Mouse (Mus musculus) stomach, embryonic 14.5 days (tissue): Measurements from ENCODE around the gene Rbfox3. TPM values are rescaled to one million over a fixed set of nuclear protein-coding genes. Genes with fewer than 3 reads are reported as not detected.
A peak's percentile ranks its signal among the peaks of the same experiment; 100 is the strongest.

Experiments
- ATAC-seq: fragments of 200-750 bp; cut with Nextera tagmentation; 2 replicates; pipeline ENCODE4 v1.8.0; 2017; ENCODE audit warnings: low read depth, moderate TSS enrichment; ENCODE audit not compliant: insufficient number of reproducible peaks, insufficient read depth, low FRiP score
- H3K27ac ChIP-seq: fragments of 300-500 bp; sonication (generic); 2 replicates; pipeline ENCODE4 v1.5.1; 2014; ENCODE audit warnings: mild to moderate bottlenecking, low read length, moderate library complexity, mixed read lengths
- H3K27me3 ChIP-seq: fragments of 300-500 bp; sonication (generic); 2 replicates; pipeline ENCODE4 v1.6.1; 2014; ENCODE audit warnings: low read length, control low read depth, mixed read lengths; ENCODE audit not compliant: control insufficient read depth, insufficient read depth
- H3K36me3 ChIP-seq: fragments of 300-500 bp; sonication (generic); 2 replicates; pipeline ENCODE4 v1.6.1; 2014; ENCODE audit warnings: mild to moderate bottlenecking, control low read depth, low read length, moderate library complexity, mixed read lengths; ENCODE audit not compliant: control insufficient read depth, insufficient read depth
- H3K4me1 ChIP-seq: fragments of 300-500 bp; sonication (generic); 2 replicates; pipeline ENCODE4 v1.6.1; 2014; ENCODE audit warnings: low read length, control low read depth, mixed read lengths; ENCODE audit not compliant: control insufficient read depth, insufficient read depth
- H3K4me2 ChIP-seq: fragments of 300-500 bp; sonication (generic); replicated peaks from 2 replicates; pipeline ENCODE4 v1.6.1; 2014; ENCODE audit warnings: low read depth, low read length, control low read depth
- H3K4me3 ChIP-seq: fragments of 300-500 bp; sonication (generic); 2 replicates; pipeline ENCODE4 v1.5.1; 2014; ENCODE audit warnings: low read depth, low read length, control low read depth
- H3K9ac ChIP-seq: fragments of 300-500 bp; sonication (generic); replicated peaks from 2 replicates; pipeline ENCODE4 v1.6.1; 2014; ENCODE audit warnings: low read depth, mild to moderate bottlenecking, control low read depth, low read length, moderate library complexity, mixed read lengths
- H3K9me3 ChIP-seq: fragments of 300-500 bp; sonication (generic); 2 replicates; pipeline ENCODE4 v1.6.1; 2016; ENCODE audit warnings: low read depth, low read length, control low read depth; ENCODE audit not compliant: control insufficient read depth
- WGBS: fragments of 180-500 bp; shearing (Covaris S2); extraction: QIAGEN DNeasy Blood & Tissue Kit; methylation state at CpG from one replicate; pipeline ENCODE4 v1.1.7; 2014; 5-methylcytosine and 5-hydroxymethylcytosine counted together
- polyA plus RNA-seq: library from polyadenylated mRNA; unstranded; fragments of >200 nt; fragmentation: Nextera tagmentation; extraction: Ambion mirVana; gene quantifications from 2 replicates; pipeline ENCODE4 v1.2.1, GENCODE M21; 2014

The Rbfox3 gene
- polyA plus RNA-seq, 1 experiment from 2014 or later, result 1.2 TPM

DNA sequence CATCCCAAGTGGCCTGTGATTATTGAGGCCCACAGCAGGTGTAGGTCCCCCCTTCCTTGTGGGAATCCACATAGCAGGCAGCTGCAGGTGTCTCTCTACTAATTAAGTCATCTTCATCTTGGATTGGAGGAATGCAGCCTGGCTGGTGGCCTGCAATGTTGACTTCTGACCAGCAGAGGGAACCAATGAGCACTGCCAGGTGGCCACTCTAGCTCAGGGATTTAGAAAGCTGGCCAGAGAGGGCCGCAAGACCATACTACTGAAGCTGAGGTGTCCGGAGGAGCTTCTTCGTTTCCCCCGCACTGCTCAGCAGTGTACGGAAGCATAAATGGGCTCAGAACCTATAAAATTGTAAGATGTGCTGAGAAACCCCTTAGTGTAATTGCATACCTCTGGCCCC is 403.5 kb downstream of the Rbfox3 start:
- Histone ChIP-seq H3K27ac (no peak overlapping the region), H3K4me2 (no peak overlapping the region), H3K27me3 (peaks cover 8% of the 10 kb centered on the region; the same call in 1 of the 2 replicates), H3K4me3 (no peak overlapping the region), H3K36me3 (no peaks in the 10 kb centered on the region), H3K9ac (no peak overlapping the region), H3K9me3 (no peaks in the 10 kb centered on the region), H3K4me1 (peaks cover 10% of the 10 kb centered on the region; the same call in 1 of the 2 replicates)
- ATAC-seq, result no peak
- WGBS, result 22% methylated on average over 5 of the region's 5 CpGs

DNA sequence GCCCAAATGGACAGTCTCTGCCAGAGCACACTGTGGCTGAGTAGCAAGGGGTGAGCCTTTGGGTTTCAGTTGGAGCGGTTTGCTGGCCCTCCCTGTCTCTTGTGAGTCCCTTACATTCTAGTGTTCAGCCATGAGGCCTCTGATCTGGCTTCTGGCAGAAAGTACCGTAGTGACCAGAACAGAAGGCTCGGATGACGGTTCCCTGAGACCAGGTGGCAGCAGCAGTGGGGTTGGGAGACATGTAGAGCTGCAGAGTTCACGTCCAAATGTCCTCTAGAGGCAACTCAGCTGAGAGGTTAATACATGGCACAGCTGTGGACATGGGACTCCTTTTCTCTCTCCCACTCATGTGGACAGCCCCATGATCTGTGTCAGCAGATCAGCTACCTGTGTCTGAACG is 404.3 kb downstream of the Rbfox3 start:
- peaks cover 4% of the 10 kb centered on the region; the same call in 1 of the 2 replicates for H3K4me1 ChIP-seq
- no peak overlapping the region for H3K9ac ChIP-seq
- H3K9me3 ChIP-seq, result no peaks in the 10 kb centered on the region
- no peaks in the 10 kb centered on the region for H3K36me3 ChIP-seq
- H3K27me3 ChIP-seq, result peaks cover 8% of the 10 kb centered on the region; the same call in 1 of the 2 replicates
- H3K4me3 ChIP-seq, result no peak overlapping the region
- no peak for ATAC-seq
- WGBS, result 81% methylated on average over 6 of the region's 6 CpGs
- no peak overlapping the region for H3K27ac ChIP-seq
- H3K4me2 ChIP-seq, result no peak overlapping the region

- 65% methylated on average over 5 of the region's 5 CpGs for whole genome bisulfite sequencing
- H3K27me3 ChIP-seq, result peaks cover 8% of the 10 kb centered on the region; the same call in 1 of the 2 replicates
- H3K9ac ChIP-seq, result no peak overlapping the region
- no peaks in the 10 kb centered on the region for H3K36me3 ChIP-seq
- no peaks in the 10 kb centered on the region for H3K9me3 ChIP-seq
- ATAC-seq, result no peak
- H3K4me2 ChIP-seq, result no peak overlapping the region
- H3K4me1 ChIP-seq, result no peaks in the 10 kb centered on the region
- no peak overlapping the region for H3K4me3 ChIP-seq
- H3K27ac ChIP-seq, result no peak overlapping the region
These were observed 407.3 kb downstream of the Rbfox3 start for GRCm38 (mm10) chr11:118504180-118504454.

DNA sequence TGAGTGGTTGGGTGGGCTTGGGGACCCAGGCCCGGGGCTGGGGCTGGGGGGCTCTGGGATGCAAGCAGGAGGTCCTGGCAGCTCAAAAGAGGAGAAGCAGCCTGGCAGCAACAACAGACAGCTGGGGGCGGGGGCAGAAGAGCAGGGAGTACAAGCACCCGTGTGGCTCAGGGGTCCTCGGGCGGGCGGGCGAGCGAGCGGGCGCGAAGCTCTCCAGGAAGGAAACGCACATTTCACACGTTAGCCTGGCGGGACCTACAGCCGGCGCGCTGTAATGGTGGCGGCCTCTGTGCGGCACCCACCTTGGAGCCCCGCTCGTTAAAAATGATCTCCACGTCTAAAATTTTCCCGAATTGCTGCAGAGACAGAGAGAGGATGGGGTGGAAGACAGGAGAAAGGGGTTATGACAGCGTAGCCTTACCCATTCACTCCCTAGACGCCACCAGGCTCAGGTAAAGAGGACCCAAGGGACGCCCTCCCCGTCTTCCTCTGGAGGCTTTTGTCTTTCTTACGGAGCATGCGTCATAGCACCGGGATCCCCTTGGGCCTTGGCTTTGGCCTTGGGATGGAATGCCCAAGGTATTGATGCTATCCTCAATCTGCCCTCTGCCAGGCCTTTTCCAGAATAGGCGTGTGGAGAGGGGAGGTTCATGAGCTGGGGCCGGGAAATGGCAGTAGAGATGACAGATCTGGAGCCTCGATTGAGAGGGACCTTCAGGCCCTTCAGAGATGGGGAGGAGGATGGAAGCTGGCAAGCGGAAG is 407.8 kb downstream of the Rbfox3 start:
- H3K27ac ChIP-seq, result no peak overlapping the region
- H3K4me1 ChIP-seq, result no peaks in the 10 kb centered on the region
- H3K9me3 ChIP-seq, result no peaks in the 10 kb centered on the region
- no peak for ATAC-seq
- H3K27me3 ChIP-seq, result peaks cover 8% of the 10 kb centered on the region; the same call in 1 of the 2 replicates
- no peak overlapping the region for H3K4me3 ChIP-seq
- H3K36me3 ChIP-seq, result no peaks in the 10 kb centered on the region
- 0 out of 2 replicates have a peak overlapping the region, but pooled peaks have one; percentile 14 for H3K4me2 ChIP-seq
- WGBS, result 25% methylated on average over 34 of the region's 34 CpGs
- no peak overlapping the region; the same call in 1 of the 2 replicates for H3K9ac ChIP-seq

GRCm38 (mm10) chr11:118502990-118503389 is 408.4 kb downstream of the Rbfox3 start:
- ATAC-seq, result no peak
- Histone ChIP-seq H3K27me3 (peaks cover 8% of the 10 kb centered on the region; the same call in 1 of the 2 replicates), H3K4me1 (no peaks in the 10 kb centered on the region), H3K36me3 (no peaks in the 10 kb centered on the region), H3K9ac (no peak overlapping the region), H3K27ac (no peak overlapping the region), H3K9me3 (no peaks in the 10 kb centered on the region), H3K4me3 (no peak overlapping the region), H3K4me2 (0 out of 2 replicates have a peak overlapping the region, but pooled peaks have one; percentile 14)
- WGBS, result 52% methylated on average over 6 of the region's 6 CpGs

- no peak for ATAC-seq
- no peak overlapping the region for H3K27ac ChIP-seq
- H3K9me3 ChIP-seq, result no peaks in the 10 kb centered on the region
- H3K4me1 ChIP-seq, result 0 out of 2 replicates have a peak, but pooled peaks cover 4% of the 10 kb centered on the region
- no peak overlapping the region for H3K4me2 ChIP-seq
- no peak overlapping the region for H3K9ac ChIP-seq
- WGBS, result 60% methylated on average over 20 of the region's 20 CpGs
- H3K36me3 ChIP-seq, result no peaks in the 10 kb centered on the region
- no peak overlapping the region for H3K4me3 ChIP-seq
- H3K27me3 ChIP-seq, result no peaks in the 10 kb centered on the region
These were observed 415.2 kb downstream of the Rbfox3 start for GRCm38 (mm10) chr11:118496066-118496689.

DNA sequence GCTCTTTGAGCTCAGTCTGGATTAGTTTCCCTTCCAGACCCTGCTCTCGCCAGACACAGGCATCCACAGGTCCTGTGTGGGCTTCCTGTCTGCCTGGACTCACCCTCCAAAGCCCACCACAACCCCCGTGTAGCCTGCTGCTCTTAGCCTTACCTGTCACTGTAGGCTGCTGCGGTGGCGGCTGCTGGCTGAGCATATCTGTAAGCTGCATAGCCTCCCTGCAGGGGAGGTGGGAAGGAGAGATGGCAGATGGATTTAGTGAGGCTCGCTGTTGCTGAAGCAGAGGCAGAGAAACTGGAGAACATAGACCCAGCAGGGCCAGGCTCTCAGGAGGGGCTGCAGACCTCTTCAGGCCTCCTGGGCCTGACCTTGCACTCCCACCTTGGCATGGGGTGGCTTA is 416.3 kb downstream of the Rbfox3 start:
- Histone ChIP-seq H3K4me1 (0 out of 2 replicates have a peak, but pooled peaks cover 4% of the 10 kb centered on the region), H3K9ac (no peak overlapping the region), H3K27ac (no peak overlapping the region), H3K4me2 (no peak overlapping the region), H3K4me3 (no peak overlapping the region), H3K9me3 (no peaks in the 10 kb centered on the region), H3K36me3 (no peaks in the 10 kb centered on the region), H3K27me3 (no peaks in the 10 kb centered on the region)
- ATAC-seq, result no peak
- WGBS, result 39% methylated on average over 5 of the region's 5 CpGs

DNA sequence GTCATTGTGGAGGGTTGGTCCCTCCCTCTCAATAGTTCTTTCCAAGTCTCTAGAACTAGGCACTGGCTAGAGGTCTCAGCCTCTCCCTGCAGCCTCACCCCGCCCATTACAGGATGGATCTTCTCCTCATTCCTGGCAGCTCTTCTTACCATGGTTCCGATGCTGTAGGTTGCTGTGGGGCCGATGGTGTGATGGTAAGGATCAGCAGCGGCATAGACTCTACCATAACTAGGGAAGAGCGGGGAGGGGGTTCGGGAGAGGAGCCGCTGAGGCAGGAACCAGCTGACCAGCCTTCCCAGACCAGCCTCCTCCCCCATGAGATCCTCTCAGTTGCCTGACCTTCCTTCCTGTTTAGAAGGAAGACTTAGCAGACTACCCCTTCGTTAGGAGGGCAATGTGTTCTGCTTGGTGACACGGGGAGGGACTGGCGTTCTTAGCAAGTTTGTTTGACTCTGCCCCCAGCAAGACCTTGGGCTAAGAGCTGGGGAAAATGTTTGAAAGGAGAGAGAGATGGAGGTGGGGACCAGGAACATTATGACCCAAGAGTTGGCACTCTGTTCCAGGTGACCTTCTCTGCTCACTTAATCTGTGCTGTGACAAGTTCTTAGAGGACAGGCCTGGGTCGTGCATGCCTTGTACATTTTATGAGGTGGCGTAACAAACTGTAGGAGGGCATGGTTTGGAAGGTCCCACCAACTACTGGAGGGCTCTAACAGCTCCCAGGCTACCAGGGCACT is 417.2 kb downstream of the Rbfox3 start:
- no peaks in the 10 kb centered on the region for H3K9me3 ChIP-seq
- H3K4me3 ChIP-seq, result no peak overlapping the region
- no peak overlapping the region for H3K9ac ChIP-seq
- no peak for ATAC-seq
- H3K27me3 ChIP-seq, result no peaks in the 10 kb centered on the region
- WGBS, result 74% methylated on average over 12 of the region's 12 CpGs
- 0 out of 2 replicates have a peak, but pooled peaks cover 4% of the 10 kb centered on the region for H3K4me1 ChIP-seq
- no peak overlapping the region for H3K27ac ChIP-seq
- no peak overlapping the region for H3K4me2 ChIP-seq
- H3K36me3 ChIP-seq, result no peaks in the 10 kb centered on the region
